Mouse (Mus musculus): Measurements from ENCODE around the gene Mief2. TPM values are rescaled to one million over a fixed set of nuclear protein-coding genes. Genes with fewer than 3 reads are reported as not detected.

The Mief2 gene
- polyA plus RNA-seq, 1 experiment, result 28.4 TPM

- TF ChIP-seq POLR2A (IDR thresholded peaks at IDR 0.05; ENCODE audit: borderline replicate concordance, insufficient read depth, low read length) (no peak), CTCF (IDR thresholded peaks at IDR 0.05; ENCODE audit: borderline replicate concordance, insufficient read depth, low read depth, low read length) (no peak)
- Histone ChIP-seq H3K4me3 (replicated peaks; ENCODE audit: insufficient read depth, low read depth, low read length) (no peak overlapping the region), H3K4me1 (ENCODE audit: control insufficient read depth, insufficient read depth, low read length) (peaks cover 10% of the 10 kb centered on the region), H3K27ac (ENCODE audit: insufficient read depth, low read length) (no peak overlapping the region), H3K27me3 (ENCODE audit: control insufficient read depth, insufficient read depth, low read length) (no peaks in the 10 kb centered on the region)
- WGBS, result 82% methylated on average over 1 of the region's 1 CpGs
- DNase-seq, result no peak
These were observed 46.6 kb downstream of the Mief2 start for GRCm38 (mm10) chr11:60774841-60775240.

GRCm38 (mm10) chr11:60775578-60775977, 47.4 kb downstream of the Mief2 start:
- H3K4me3 ChIP-seq (replicated peaks; ENCODE audit: insufficient read depth, low read depth, low read length), result no peak overlapping the region
- no peak overlapping the region for H3K27ac ChIP-seq (ENCODE audit: insufficient read depth, low read length)
- H3K4me1 ChIP-seq (ENCODE audit: control insufficient read depth, insufficient read depth, low read length), result peaks cover 13% of the 10 kb centered on the region
- 50% methylated on average over 6 of the region's 6 CpGs for WGBS
- DNase-seq, result no peak
- no peak for TF ChIP-seq CTCF (IDR thresholded peaks at IDR 0.05; ENCODE audit: borderline replicate concordance, insufficient read depth, low read depth, low read length)
- TF ChIP-seq POLR2A (IDR thresholded peaks at IDR 0.05; ENCODE audit: borderline replicate concordance, insufficient read depth, low read length), result no peak
- H3K27me3 ChIP-seq (ENCODE audit: control insufficient read depth, insufficient read depth, low read length), result no peaks in the 10 kb centered on the region

- 4% methylated on average over 17 of the region's 17 CpGs for WGBS
- TF ChIP-seq CTCF (IDR thresholded peaks at IDR 0.05; ENCODE audit: borderline replicate concordance, insufficient read depth, low read depth, low read length), result no peak
- no peak for TF ChIP-seq POLR2A (IDR thresholded peaks at IDR 0.05; ENCODE audit: borderline replicate concordance, insufficient read depth, low read length)
- Histone ChIP-seq H3K4me3 (replicated peaks; ENCODE audit: insufficient read depth, low read depth, low read length) (peak overlapping the region; percentile 83), H3K27me3 (ENCODE audit: control insufficient read depth, insufficient read depth, low read length) (no peaks in the 10 kb centered on the region), H3K4me1 (ENCODE audit: control insufficient read depth, insufficient read depth, low read length) (peaks cover 16% of the 10 kb centered on the region), H3K27ac (ENCODE audit: insufficient read depth, low read length) (no peak overlapping the region)
- no peak for DNase-seq
These were observed 48.1 kb downstream of the Mief2 start for GRCm38 (mm10) chr11:60776107-60776828.

- peak; percentile 86 to 89 for DNase-seq
- Histone ChIP-seq H3K4me1 (ENCODE audit: control insufficient read depth, insufficient read depth, low read length) (peaks cover 20% of the 10 kb centered on the region), H3K4me3 (replicated peaks; ENCODE audit: insufficient read depth, low read depth, low read length) (peak within 1 kb of the TSS; percentile 83), H3K27ac (ENCODE audit: insufficient read depth, low read length) (peak within 1 kb of the TSS; percentile 37), H3K27me3 (ENCODE audit: control insufficient read depth, insufficient read depth, low read length) (no peaks in the 10 kb centered on the region)
- no peak for TF ChIP-seq CTCF (IDR thresholded peaks at IDR 0.05; ENCODE audit: borderline replicate concordance, insufficient read depth, low read depth, low read length)
- TF ChIP-seq POLR2A (IDR thresholded peaks at IDR 0.05; ENCODE audit: borderline replicate concordance, insufficient read depth, low read length), result peak; percentile 88
- WGBS, result under 1% methylated on average over 62 of the region's 62 CpGs
These were observed 48.9 kb downstream of the Mief2 start, which contains the start of the genes Top3a and Smcr8 for GRCm38 (mm10) chr11:60776829-60777740. TSS of gene Top3a (minus strand) at chr11:60777365. TSS of gene Smcr8 (plus strand) at chr11:60777524.

GRCm38 (mm10) chr11:60777801-60778370, 49.7 kb downstream of the Mief2 start:
- Histone ChIP-seq H3K27me3 (ENCODE audit: control insufficient read depth, insufficient read depth, low read length) (no peaks in the 10 kb centered on the region), H3K4me3 (replicated peaks; ENCODE audit: insufficient read depth, low read depth, low read length) (peak overlapping the region; percentile 83), H3K4me1 (ENCODE audit: control insufficient read depth, insufficient read depth, low read length) (peaks cover 23% of the 10 kb centered on the region), H3K27ac (ENCODE audit: insufficient read depth, low read length) (peak overlapping the region; percentile 37; the same call in 1 of the 2 replicates)
- WGBS, result 23% methylated on average over 16 of the region's 16 CpGs
- DNase-seq, result no peak
- TF ChIP-seq CTCF (IDR thresholded peaks at IDR 0.05; ENCODE audit: borderline replicate concordance, insufficient read depth, low read depth, low read length) (no peak), POLR2A (IDR thresholded peaks at IDR 0.05; ENCODE audit: borderline replicate concordance, insufficient read depth, low read length) (no peak)

- Histone ChIP-seq H3K27ac (ENCODE audit: insufficient read depth, low read length) (no peak overlapping the region), H3K4me1 (ENCODE audit: control insufficient read depth, insufficient read depth, low read length) (peaks cover 26% of the 10 kb centered on the region), H3K4me3 (replicated peaks; ENCODE audit: insufficient read depth, low read depth, low read length) (peak overlapping the region; percentile 26), H3K27me3 (ENCODE audit: control insufficient read depth, insufficient read depth, low read length) (no peaks in the 10 kb centered on the region)
- 62% methylated on average over 10 of the region's 10 CpGs for WGBS
- DNase-seq, result no peak
- TF ChIP-seq POLR2A (IDR thresholded peaks at IDR 0.05; ENCODE audit: borderline replicate concordance, insufficient read depth, low read length) (no peak), CTCF (IDR thresholded peaks at IDR 0.05; ENCODE audit: borderline replicate concordance, insufficient read depth, low read depth, low read length) (no peak)
These were observed 51.5 kb downstream of the Mief2 start for GRCm38 (mm10) chr11:60779673-60780189.

Other genes starting within 250 kb of the Mief2 start
- 25.2 and 27.3 TPM in 2 replicates for gene Alkbh5, start 192.0 kb upstream of the Mief2 start, polyA plus RNA-seq (2012; rRNA removed)
- gene Llgl1, start 28.7 kb upstream of the Mief2 start, polyA plus RNA-seq (2012; rRNA removed), result 88.3 and 90.5 TPM in 2 replicates
- 160 and 177 TPM in 2 replicates for gene Flii, start 1.1 kb upstream of the Mief2 start, polyA plus RNA-seq (2012; rRNA removed)
- 6.8 and 7.2 TPM in 2 replicates for gene Top3a, start 49.0 kb downstream of the Mief2 start, polyA plus RNA-seq (2012; rRNA removed)
- gene Smcr8, start 49.1 kb downstream of the Mief2 start, polyA plus RNA-seq (2012; rRNA removed), result 16.4 and 17.5 TPM in 2 replicates
- gene Shmt1, start 83.3 kb downstream of the Mief2 start, polyA plus RNA-seq (2012; rRNA removed), result 3.3 and 4.5 TPM in 2 replicates
- gene Dhrs7b, start 102.2 kb downstream of the Mief2 start, polyA plus RNA-seq (2012; rRNA removed), result 21.5 and 21.9 TPM in 2 replicates
- 58.3 and 62.7 TPM in 2 replicates for gene Tmem11, start 150.9 kb downstream of the Mief2 start, polyA plus RNA-seq (2012; rRNA removed)
- gene Natd1, start 186.4 kb downstream of the Mief2 start, polyA plus RNA-seq (2012; rRNA removed), result 16.6 and 16.7 TPM in 2 replicates
- gene Map2k3, start 203.6 kb downstream of the Mief2 start, polyA plus RNA-seq (2012; rRNA removed), result 15.6 and 18.2 TPM in 2 replicates

Data from cerebellum, adult 2 months (tissue).